Mouse (Mus musculus): Measurements from ENCODE around the gene Hhipl1. TPM values are rescaled to one million over a fixed set of nuclear protein-coding genes. Genes with fewer than 3 reads are reported as not detected.

Hhipl1 gene
- total RNA-seq, 2 experiments from 2014 or later: 0.89 to 1.4 TPM

GRCm38 (mm10) chr12:108352371-108353136 is 46.5 kb downstream of the Hhipl1 start:
- DNase-seq (ENCODE audit: low spot score in 2 of 2): no peak

GRCm38 (mm10) chr12:108354284-108354683 is 48.2 kb downstream of the Hhipl1 start:
- DNase-seq (ENCODE audit: low spot score in 2 of 2): no peak

DNA sequence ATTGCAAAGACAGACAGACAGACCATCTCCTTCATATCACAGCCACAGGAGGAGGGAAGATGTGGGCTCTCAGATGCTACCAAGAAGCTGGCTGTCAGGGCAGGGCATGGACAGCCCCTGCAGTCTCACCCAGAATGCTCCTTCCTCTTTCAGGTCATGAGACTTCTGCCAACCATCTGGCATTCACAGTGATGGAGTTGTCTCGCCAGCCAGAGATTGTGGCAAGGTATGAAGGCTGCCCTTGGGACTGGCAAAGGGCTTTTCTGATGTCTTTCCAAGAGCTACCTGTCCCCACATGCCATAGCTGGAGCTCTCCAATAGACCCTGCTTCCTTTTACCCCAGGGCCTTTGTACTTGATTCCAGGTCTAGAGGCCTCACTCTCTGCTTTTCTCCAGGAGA is 49.2 kb downstream of the Hhipl1 start:
- no peak for DNase-seq (ENCODE audit: low spot score in 2 of 2)

DNA sequence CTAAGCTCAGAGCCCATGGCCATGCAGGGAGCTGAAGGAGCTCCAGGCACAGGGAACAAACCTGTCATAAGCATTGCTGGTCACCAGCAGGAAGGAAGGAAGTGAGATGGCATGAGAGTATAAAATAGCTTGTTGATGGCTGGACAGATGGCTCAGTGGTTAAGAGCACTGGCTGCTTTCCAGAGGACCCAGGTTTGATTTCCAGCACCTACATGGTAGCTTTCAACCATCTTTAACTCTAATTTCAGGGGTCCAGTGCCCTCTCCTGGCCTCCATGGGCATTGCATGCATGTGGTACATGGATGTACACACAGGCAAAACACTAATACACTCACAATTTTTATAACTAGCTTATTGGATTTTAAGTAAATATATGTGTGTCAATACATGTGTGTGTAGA is 49.9 kb downstream of the Hhipl1 start:
- DNase-seq (ENCODE audit: low spot score in 2 of 2): no peak

- peak; percentile 81 to 85 for DNase-seq (ENCODE audit: low spot score in 2 of 2)
Measured at GRCm38 (mm10) chr12:108363796-108364195, 57.7 kb downstream of the Hhipl1 start.

GRCm38 (mm10) chr12:108365340-108365739 is 59.3 kb downstream of the Hhipl1 start:
- no peak for DNase-seq (ENCODE audit: low spot score in 2 of 2)

GRCm38 (mm10) chr12:108365868-108366267 is 59.8 kb downstream of the Hhipl1 start:
- no peak for DNase-seq (ENCODE audit: low spot score in 2 of 2)

DNA sequence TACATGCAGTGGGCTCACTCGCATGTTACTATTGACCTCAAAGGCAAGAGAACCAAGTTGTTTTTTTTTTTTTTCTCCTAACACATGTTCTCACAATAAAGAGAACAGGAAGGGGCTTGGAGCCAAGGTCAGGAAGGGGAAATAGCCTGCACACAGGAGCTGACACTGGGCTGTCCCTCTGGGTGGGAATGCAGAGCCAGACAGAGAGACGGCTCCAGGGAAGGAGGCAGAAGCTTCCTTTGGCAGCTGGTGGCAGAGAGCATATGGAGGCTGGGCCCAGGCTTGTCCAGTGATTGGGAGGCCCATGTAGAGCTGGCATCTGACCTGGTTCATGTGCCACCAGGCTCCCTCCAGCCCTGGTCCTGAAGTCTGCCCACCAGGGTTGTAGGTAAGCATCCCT is 61.8 kb downstream of the Hhipl1 start:
- DNase-seq (ENCODE audit: low spot score in 2 of 2): no peak

GRCm38 (mm10) chr12:108368921-108369320 is 62.9 kb downstream of the Hhipl1 start:
- no peak for DNase-seq (ENCODE audit: low spot score in 2 of 2)

- no peak for DNase-seq (ENCODE audit: low spot score in 2 of 2)
Measured at GRCm38 (mm10) chr12:108370596-108371428, 64.7 kb downstream of the Hhipl1 start, which contains the start of gene Eml1. Gene Eml1 (plus strand): TSS chr12:108370957.

- no peak for DNase-seq (ENCODE audit: low spot score in 2 of 2)
Measured at GRCm38 (mm10) chr12:108371429-108371765, 65.3 kb downstream of the Hhipl1 start.

GRCm38 (mm10) chr12:108372241-108372640 is 66.2 kb downstream of the Hhipl1 start:
- DNase-seq (ENCODE audit: low spot score in 2 of 2): no peak

- no peak for DNase-seq (ENCODE audit: low spot score in 2 of 2)
Measured at GRCm38 (mm10) chr12:108373611-108374010, 67.5 kb downstream of the Hhipl1 start.

- no peak for DNase-seq (ENCODE audit: low spot score in 2 of 2)
Measured at GRCm38 (mm10) chr12:108374689-108375088, 68.6 kb downstream of the Hhipl1 start.

DNA sequence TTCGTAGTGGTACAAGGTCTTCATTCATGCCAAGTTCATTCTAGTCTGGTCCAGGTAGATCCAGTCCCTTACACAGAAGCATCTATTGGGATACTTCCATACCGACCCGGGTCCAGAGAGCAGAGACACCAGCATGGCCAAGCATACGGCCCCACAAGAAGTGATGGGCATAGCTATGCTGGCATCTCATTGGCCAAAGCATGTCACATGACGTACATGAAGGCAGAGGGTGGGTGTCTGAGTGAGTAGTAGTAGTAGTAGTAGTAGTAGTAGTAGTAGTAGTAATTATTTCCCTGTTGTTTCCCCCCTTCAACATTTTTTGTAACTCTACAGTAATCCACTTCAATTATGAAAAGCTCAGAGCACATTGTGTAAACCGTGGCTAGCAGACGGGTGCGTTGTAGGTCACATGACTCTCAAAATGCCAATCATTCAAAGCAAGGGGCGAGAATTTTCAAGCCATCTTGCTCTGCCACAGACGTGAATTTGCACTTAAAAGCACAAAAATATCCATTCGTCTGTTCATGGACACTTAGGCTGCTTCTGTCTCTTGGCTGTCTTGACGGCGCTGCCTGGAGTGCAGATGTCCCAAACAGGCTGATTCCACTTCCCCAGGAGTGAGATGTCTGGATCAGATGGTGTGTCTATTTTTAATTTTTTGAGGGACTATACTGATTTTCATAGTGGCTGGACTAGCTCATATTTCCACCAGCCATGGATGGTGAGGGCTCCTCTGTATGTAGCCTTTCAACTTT is 72.5 kb downstream of the Hhipl1 start:
- DNase-seq (ENCODE audit: low spot score in 2 of 2): no peak

Other genes starting within 250 kb of the Hhipl1 start
- gene Setd3, start 127.0 kb upstream of the Hhipl1 start, total RNA-seq (2021): 100 to 1,000 TPM; 101 to 127 TPM
- gene Ccnk, start 126.7 kb upstream of the Hhipl1 start, total RNA-seq (2021): 10 to 100 TPM; 29.2 to 31.1 TPM
- 10 to 100 TPM; 21.3 to 22.9 TPM for gene Ccdc85c, start 30.8 kb upstream of the Hhipl1 start, total RNA-seq (2021)
- gene Cyp46a1, start 28.1 kb downstream of the Hhipl1 start, total RNA-seq (2021): 1 to 10 TPM; 1.7 to 2.1 TPM
- gene Eml1, start 64.7 kb downstream of the Hhipl1 start, total RNA-seq (2021): 10 to 100 TPM; 19.7 to 19.9 TPM
- 10 to 100 TPM; 37.3 to 43.4 TPM for gene Evl, start 248.4 kb downstream of the Hhipl1 start, total RNA-seq (2021)

All from adrenal gland, adult 18-20 months (tissue).